Mouse (Mus musculus) stomach, embryonic 15.5 days (tissue): ENCODE data around the gene Rhoj. TPM values are rescaled to one million over a fixed set of nuclear protein-coding genes. Genes with fewer than 3 reads are reported as not detected.

Experiments used
- ATAC-seq: fragments of 200-750 bp; cut with Nextera tagmentation; 2 replicates; pipeline ENCODE4 v1.8.0; 2017; ENCODE audit warnings: low read depth, moderate number of reproducible peaks, moderate TSS enrichment; ENCODE audit not compliant: insufficient read depth, low FRiP score
- H3K27ac ChIP-seq: fragments of 300-500 bp; sonication (generic); 2 replicates; pipeline ENCODE4 v1.5.1; 2015; ENCODE audit warnings: mild to moderate bottlenecking, inconsistent platforms
- H3K27me3 ChIP-seq: fragments of 300-500 bp; sonication (generic); replicated peaks from 2 replicates; pipeline ENCODE4 v1.6.1; 2015; ENCODE audit warnings: inconsistent platforms
- H3K36me3 ChIP-seq: fragments of 300-500 bp; sonication (generic); 2 replicates; pipeline ENCODE4 v1.6.1; 2015; ENCODE audit warnings: inconsistent platforms
- H3K4me1 ChIP-seq: fragments of 300-500 bp; sonication (generic); 2 replicates; pipeline ENCODE4 v1.6.1; 2015; ENCODE audit warnings: inconsistent platforms
- H3K4me2 ChIP-seq: fragments of 300-500 bp; sonication (generic); 2 replicates; pipeline ENCODE4 v1.6.1; 2015; ENCODE audit warnings: mild to moderate bottlenecking, inconsistent platforms
- H3K4me3 ChIP-seq: fragments of 300-500 bp; sonication (generic); replicated peaks from 2 replicates; pipeline ENCODE4 v1.5.1; 2015; ENCODE audit warnings: inconsistent platforms
- H3K9ac ChIP-seq: fragments of 300-500 bp; sonication (generic); 2 replicates; pipeline ENCODE4 v1.6.1; 2015; ENCODE audit warnings: inconsistent platforms
- H3K9me3 ChIP-seq: fragments of 300-500 bp; sonication (generic); 2 replicates; pipeline ENCODE4 v1.6.1; 2016; ENCODE audit warnings: inconsistent platforms
- WGBS: fragments of 180-500 bp; shearing (Covaris S2); methylation state at CpG from one replicate; pipeline ENCODE4 v1.1.7; 2015; 5-methylcytosine and 5-hydroxymethylcytosine counted together
- polyA plus RNA-seq: library from polyadenylated mRNA; unstranded; fragments of >200 nt; fragmentation: Nextera tagmentation; extraction: Ambion mirVana; gene quantifications from 2 replicates; pipeline ENCODE4 v1.2.1, GENCODE M21; 2015

Rhoj gene
- polyA plus RNA-seq, 1 experiment from 2014 or later: 59.1 TPM

DNA sequence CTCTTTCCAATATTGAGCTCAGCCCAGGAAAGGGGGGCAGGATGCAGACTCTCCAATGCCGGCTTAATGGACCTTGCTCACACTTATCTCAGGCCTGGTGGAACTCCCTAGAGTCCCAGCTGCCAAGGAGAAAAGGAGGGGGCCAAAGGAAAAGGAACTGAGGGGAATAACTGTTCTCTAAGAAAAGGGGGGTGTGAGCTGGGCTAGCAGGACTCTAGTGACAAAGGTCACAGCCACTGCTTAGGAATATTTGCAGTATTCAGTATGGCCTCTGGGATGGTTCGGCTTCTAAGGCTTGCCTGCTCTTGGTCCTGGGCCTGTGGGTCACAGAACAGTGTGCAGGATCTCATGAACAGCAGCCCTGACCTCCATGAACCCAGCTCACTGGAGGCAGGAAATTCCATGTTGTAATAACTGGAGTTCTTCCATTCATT, 61.3 kb downstream of the Rhoj start:
- H3K4me1 ChIP-seq: no peaks in the 10 kb centered on the region
- ATAC-seq: no peak
- H3K4me2 ChIP-seq: no peak overlapping the region
- H3K27me3 ChIP-seq: no peaks in the 10 kb centered on the region
- no peaks in the 10 kb centered on the region for H3K9me3 ChIP-seq
- H3K36me3 ChIP-seq: no peaks in the 10 kb centered on the region
- H3K9ac ChIP-seq: no peak overlapping the region
- H3K27ac ChIP-seq: no peak overlapping the region
- 61% methylated on average over 2 of the region's 2 CpGs for WGBS
- H3K4me3 ChIP-seq: no peak overlapping the region

GRCm38 (mm10) chr12:75374437-75374836, 66.3 kb downstream of the Rhoj start:
- Histone ChIP-seq H3K4me3 (no peak overlapping the region), H3K4me1 (no peaks in the 10 kb centered on the region), H3K27me3 (no peaks in the 10 kb centered on the region), H3K9me3 (no peaks in the 10 kb centered on the region), H3K27ac (no peak overlapping the region), H3K9ac (no peak overlapping the region), H3K36me3 (no peaks in the 10 kb centered on the region), H3K4me2 (no peak overlapping the region)
- no peak for ATAC-seq
- 90% methylated on average over 10 of the region's 10 CpGs for WGBS

GRCm38 (mm10) chr12:75375060-75375459, 66.9 kb downstream of the Rhoj start:
- no peaks in the 10 kb centered on the region for H3K4me1 ChIP-seq
- no peak overlapping the region for H3K4me3 ChIP-seq
- WGBS: 88% methylated on average over 12 of the region's 12 CpGs
- H3K36me3 ChIP-seq: no peaks in the 10 kb centered on the region
- no peaks in the 10 kb centered on the region for H3K9me3 ChIP-seq
- no peaks in the 10 kb centered on the region for H3K27me3 ChIP-seq
- H3K9ac ChIP-seq: no peak overlapping the region
- H3K27ac ChIP-seq: no peak overlapping the region
- ATAC-seq: no peak
- H3K4me2 ChIP-seq: no peak overlapping the region

DNA sequence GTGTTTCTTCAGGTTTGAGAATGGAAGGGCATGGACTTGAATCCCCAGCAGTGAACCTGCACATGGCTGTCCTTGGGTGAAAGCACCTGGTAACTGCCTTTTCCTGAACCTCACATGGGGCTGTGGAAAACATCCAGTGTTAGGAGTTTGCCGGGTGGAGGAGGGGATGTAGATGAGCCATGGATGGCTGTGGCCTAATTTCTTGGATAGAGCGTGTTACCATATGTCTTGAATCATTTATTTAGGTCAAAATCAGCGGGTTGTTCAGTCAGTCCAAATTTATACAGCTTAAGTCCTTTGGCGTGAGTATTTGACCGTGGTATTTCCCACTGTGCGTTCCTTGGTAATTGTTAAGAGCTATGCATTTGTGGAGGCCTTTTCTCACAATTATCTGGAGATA, 68.0 kb downstream of the Rhoj start:
- 74% methylated on average over 6 of the region's 6 CpGs for WGBS
- ATAC-seq: no peak

GRCm38 (mm10) chr12:75386731-75387130, 78.6 kb downstream of the Rhoj start:
- Histone ChIP-seq H3K9ac (no peak overlapping the region), H3K9me3 (no peaks in the 10 kb centered on the region), H3K4me1 (no peaks in the 10 kb centered on the region), H3K27me3 (no peaks in the 10 kb centered on the region), H3K4me2 (no peak overlapping the region), H3K4me3 (no peak overlapping the region), H3K36me3 (no peaks in the 10 kb centered on the region), H3K27ac (no peak overlapping the region)
- no peak for ATAC-seq
- WGBS: 87% methylated on average over 9 of the region's 9 CpGs

More for the DNA sequence above, 68.0 kb downstream of the Rhoj start:
- Histone ChIP-seq H3K27ac (no peak overlapping the region), H3K27me3 (no peaks in the 10 kb centered on the region), H3K9ac (no peak overlapping the region), H3K36me3 (no peaks in the 10 kb centered on the region), H3K4me3 (no peak overlapping the region), H3K9me3 (no peaks in the 10 kb centered on the region), H3K4me2 (no peak overlapping the region), H3K4me1 (no peaks in the 10 kb centered on the region)

DNA sequence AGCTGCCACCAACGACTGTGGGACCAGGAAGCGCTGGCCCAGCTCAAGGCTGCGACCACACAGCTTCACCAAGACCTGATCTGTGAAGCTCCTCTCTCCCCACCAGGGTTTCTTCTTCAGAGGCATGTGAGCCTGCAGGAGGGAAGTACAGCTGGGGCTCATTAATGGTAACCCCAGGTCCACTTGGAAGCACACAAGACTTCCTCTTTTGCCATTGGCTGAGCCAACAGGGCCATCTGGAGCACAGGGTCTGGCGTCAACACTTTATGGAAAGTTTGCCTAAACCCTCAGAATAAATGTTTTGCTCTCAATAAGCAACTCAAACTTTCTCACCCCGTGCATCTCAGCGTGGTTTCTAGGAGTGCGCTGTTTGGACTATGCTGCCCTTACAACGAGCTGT, 79.0 kb downstream of the Rhoj start:
- no peak overlapping the region for H3K4me3 ChIP-seq
- no peaks in the 10 kb centered on the region for H3K9me3 ChIP-seq
- no peaks in the 10 kb centered on the region for H3K36me3 ChIP-seq
- no peaks in the 10 kb centered on the region for H3K4me1 ChIP-seq
- no peak overlapping the region for H3K4me2 ChIP-seq
- no peaks in the 10 kb centered on the region for H3K27me3 ChIP-seq
- no peak overlapping the region for H3K27ac ChIP-seq
- ATAC-seq: no peak
- 78% methylated on average over 8 of the region's 8 CpGs for WGBS
- no peak overlapping the region for H3K9ac ChIP-seq

DNA sequence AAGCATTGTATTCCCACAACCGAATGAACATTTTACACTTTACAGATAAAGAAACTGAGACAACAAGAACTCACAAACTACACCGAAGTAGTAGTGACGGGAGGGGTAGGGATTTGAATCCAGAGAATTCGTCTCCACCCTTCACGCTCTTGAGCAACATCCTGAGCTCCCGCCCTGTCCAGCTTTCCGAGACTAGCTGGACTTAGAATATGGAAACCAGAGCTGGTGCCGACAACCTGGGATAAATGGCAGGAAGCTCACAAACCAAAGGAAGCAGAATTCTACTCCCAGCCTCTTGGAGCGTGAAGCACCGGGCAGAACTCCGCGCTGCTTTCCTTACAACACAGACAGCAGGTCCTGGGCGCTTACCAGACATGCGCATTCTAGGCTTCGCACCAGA, 79.7 kb downstream of the Rhoj start:
- Histone ChIP-seq H3K27ac (no peak overlapping the region), H3K4me1 (no peaks in the 10 kb centered on the region), H3K9ac (no peak overlapping the region), H3K4me3 (no peak overlapping the region), H3K9me3 (no peaks in the 10 kb centered on the region), H3K36me3 (no peaks in the 10 kb centered on the region), H3K27me3 (no peaks in the 10 kb centered on the region), H3K4me2 (no peak overlapping the region)
- no peak for ATAC-seq
- WGBS: 86% methylated on average over 15 of the region's 15 CpGs

DNA sequence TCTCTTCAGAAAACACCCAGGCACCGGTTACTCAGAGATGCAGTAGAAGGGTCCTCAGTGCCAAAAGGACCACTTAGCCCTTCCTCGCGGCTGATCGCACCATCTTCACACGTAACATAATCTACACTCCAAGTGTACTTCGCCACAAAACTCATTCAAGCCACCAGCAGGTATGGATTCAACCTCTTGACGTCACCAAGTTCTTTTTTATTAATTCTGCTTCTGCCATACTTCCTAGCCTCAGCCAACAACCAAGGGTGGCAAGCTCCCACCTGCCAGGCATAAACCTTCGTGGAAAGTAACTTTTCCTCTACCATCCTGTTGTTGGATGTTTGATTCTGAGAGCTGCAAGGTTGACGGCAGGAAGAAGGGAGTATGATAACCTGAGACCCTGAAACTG, 80.4 kb downstream of the Rhoj start:
- no peaks in the 10 kb centered on the region for H3K9me3 ChIP-seq
- ATAC-seq: no peak
- H3K4me3 ChIP-seq: no peak overlapping the region
- H3K4me2 ChIP-seq: no peak overlapping the region
- H3K4me1 ChIP-seq: no peaks in the 10 kb centered on the region
- H3K9ac ChIP-seq: no peak overlapping the region
- no peaks in the 10 kb centered on the region for H3K36me3 ChIP-seq
- H3K27me3 ChIP-seq: no peaks in the 10 kb centered on the region
- no peak overlapping the region for H3K27ac ChIP-seq
- WGBS: 95% methylated on average over 9 of the region's 9 CpGs

DNA sequence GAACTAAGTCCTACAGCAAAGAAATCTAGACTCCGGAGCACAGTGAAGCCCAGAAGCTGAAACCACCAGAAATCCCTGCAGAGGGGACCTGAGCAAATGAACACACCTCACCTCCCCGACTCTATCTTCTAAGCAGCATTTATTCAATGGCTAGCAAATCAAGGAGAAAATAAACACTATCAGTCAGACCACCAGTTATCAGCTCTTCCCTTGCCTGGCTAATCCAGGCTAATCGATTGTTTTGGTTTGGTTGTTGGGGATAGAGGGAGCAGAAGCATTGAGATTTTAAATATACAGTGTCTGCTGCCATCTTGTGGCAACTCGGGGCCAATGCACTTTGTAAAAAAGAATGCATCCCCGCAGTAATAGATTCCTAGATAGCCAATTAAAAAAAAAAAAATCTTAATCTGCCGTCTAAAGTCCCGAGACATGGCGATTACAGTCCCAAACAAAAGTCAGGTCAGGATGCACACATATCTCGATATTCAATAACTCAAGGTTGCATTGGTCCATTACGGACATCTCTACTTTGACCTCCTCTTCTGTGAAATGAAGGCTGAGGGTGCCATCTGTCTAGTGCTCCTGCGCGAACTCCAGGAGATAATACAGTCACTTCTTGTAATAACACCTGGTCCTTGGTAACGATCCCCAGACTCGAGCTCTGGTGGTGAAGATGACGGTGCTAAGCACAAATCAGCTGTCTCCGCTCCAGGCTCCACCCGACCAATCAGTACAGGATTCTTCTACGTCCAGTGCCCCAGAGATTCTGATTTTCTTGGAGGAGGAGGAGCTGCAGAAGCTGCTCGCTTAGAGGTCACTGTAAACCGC, 81.4 kb downstream of the Rhoj start:
- Histone ChIP-seq H3K4me2 (no peak overlapping the region), H3K27me3 (no peaks in the 10 kb centered on the region)
- 45% methylated on average over 20 of the region's 20 CpGs for WGBS

DNA sequence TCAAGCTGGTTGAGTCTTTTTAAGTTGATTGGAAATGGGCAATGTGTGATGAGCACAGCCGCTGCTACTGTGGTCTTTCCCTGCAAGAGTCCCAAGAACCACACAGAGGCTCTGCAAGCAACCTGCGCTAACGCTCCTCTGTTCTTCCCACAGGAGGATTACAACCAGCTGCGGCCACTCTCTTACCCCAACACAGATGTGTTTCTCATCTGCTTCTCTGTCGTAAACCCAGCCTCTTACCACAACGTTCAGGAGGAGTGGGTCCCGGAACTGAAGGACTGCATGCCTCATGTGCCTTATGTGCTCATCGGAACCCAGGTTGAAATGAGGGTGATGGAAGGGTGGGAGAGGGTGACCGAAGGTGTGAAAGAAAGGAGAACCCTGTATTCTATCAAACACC, 83.4 kb downstream of the Rhoj start:
- whole genome bisulfite sequencing: 78% methylated on average over 9 of the region's 9 CpGs
- Histone ChIP-seq H3K4me3 (no peak overlapping the region), H3K27ac (no peak overlapping the region), H3K36me3 (no peaks in the 10 kb centered on the region), H3K4me1 (no peaks in the 10 kb centered on the region), H3K9me3 (no peaks in the 10 kb centered on the region), H3K27me3 (no peaks in the 10 kb centered on the region), H3K9ac (no peak overlapping the region), H3K4me2 (no peak overlapping the region)
- ATAC-seq: no peak

More for the DNA sequence above, 81.4 kb downstream of the Rhoj start:
- no peaks in the 10 kb centered on the region for H3K4me1 ChIP-seq
- no peak overlapping the region for H3K27ac ChIP-seq
- H3K4me3 ChIP-seq: no peak overlapping the region
- H3K9ac ChIP-seq: no peak overlapping the region
- ATAC-seq: no peak
- H3K9me3 ChIP-seq: no peaks in the 10 kb centered on the region
- H3K36me3 ChIP-seq: no peaks in the 10 kb centered on the region

DNA sequence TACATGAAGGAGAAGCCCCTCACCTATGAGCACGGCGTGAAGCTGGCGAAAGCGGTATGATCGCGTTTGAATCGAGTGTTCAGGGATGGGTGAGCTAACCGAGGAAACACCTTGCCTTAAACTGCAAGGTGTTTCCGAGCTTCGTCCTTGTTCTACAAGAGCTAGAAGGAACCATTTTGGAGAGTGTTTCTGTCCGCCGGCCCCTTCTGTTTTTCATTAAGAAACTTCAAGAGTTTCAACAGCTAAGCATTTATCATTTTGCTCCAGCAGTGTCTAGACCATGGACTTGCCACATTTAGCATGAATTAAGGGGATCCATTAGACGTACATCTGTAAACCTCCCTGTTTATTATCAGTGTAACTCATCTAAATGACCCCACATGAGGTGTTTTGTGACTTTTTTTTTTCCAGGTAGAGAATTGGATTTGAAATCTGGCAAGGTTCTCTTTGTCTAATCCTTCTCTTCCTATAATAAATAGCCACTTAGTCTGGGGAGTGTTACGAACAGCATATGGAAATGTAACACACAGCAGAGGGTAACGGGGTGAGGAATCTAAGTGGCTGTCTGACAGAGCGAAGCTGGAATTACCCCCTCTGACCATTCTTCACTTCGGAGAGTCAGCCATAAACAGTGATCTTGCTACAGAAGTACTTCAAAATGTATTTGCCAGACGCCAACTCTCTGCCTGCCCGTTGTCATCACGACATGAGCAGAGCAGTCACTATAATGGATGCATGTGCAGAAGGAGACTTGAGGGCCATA, 86.1 kb downstream of the Rhoj start:
- Histone ChIP-seq H3K27me3 (no peaks in the 10 kb centered on the region), H3K36me3 (no peaks in the 10 kb centered on the region), H3K4me1 (no peaks in the 10 kb centered on the region), H3K9ac (no peak overlapping the region), H3K9me3 (no peaks in the 10 kb centered on the region), H3K4me2 (no peak overlapping the region), H3K27ac (no peak overlapping the region), H3K4me3 (no peak overlapping the region)
- ATAC-seq: no peak
- WGBS: 60% methylated on average over 20 of the region's 20 CpGs

- H3K36me3 ChIP-seq: no peaks in the 10 kb centered on the region
- H3K4me2 ChIP-seq: no peak overlapping the region
- H3K9ac ChIP-seq: no peak overlapping the region
- 49% methylated on average over 3 of the region's 3 CpGs for WGBS
- no peak for ATAC-seq
- H3K4me3 ChIP-seq: no peak overlapping the region
- H3K27ac ChIP-seq: no peak overlapping the region
- no peaks in the 10 kb centered on the region for H3K4me1 ChIP-seq
- no peaks in the 10 kb centered on the region for H3K9me3 ChIP-seq
- no peaks in the 10 kb centered on the region for H3K27me3 ChIP-seq
Observed at GRCm38 (mm10) chr12:75396616-75397015, 88.5 kb downstream of the Rhoj start.
